Mouse (Mus musculus) kidney, postnatal 36 days (tissue): ENCODE results near the gene Olfr750.

ENCODE experiments used
- DNase-seq, 2 experiments: peaks; one replicate each; pipeline ENCODE4 v3.0.0; 2021 to 2022; ENCODE audit warnings: mixed read lengths in 2 of 2

Olfr750 gene

DNA sequence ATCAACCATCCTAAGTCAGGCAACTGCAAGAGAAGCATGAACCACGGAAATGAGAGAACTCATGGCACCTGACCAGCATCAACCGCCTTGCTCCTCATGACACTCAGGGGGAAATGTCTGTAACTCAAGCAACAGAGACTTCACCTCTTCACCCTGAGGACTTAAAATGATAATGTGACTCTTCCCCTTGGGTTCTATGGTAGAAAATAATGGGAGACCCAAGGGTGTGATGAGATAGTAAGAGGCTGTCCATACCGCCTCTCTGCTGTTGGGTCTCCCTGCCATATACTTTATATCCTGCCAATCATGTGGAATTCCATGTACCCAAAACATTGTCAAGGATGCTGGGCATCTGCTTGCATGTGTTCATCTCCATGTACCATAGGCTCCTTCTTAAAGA lies at the start of gene Olfr750:
Gene Olfr750, minus strand, starts transcription at position 101 of the 400 bp plus-strand sequence.
- DNase-seq = no peak

DNA sequence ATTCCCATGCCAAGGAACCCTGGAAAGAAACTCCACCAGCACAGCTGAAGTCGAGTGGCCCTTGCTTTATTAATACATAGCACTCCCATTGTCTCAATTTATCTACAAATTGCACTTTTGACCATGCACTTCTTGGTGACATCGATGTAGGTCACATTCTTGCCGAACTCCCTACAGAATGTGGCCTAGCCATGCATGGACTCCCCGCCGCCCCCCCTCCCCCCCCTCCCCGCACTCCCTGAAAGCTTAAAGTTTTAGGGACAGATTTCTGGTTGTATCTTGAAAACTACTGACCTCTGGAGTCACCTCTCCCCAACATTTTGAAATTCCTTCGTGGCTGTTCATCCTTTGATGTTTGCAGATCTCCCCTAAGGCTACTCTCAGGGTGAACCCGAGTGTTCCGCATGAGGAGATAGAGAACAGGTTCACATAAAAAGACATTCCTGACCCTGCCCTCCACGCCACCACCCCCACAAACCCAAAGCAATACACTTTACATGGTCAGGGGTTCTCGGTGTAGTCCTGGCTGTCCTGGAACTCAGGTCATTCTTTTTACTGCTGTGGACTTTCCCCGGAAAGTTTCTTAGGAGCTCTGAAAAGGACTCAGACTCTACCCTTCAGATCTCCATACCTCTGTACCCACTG lies 39.8 kb upstream of the Olfr750 start, which contains the start of gene Eddm3b:
Gene Eddm3b, plus strand, starts transcription at position 511 of the 645 bp plus-strand sequence.
- peak; percentile 18 to 50 for DNase-seq

- DNase-seq = no peak
Observed at GRCm38 (mm10) chr14:51113476-51113875, 39.2 kb upstream of the Olfr750 start.

GRCm38 (mm10) chr14:51111966-51112365 lies 37.7 kb upstream of the Olfr750 start:
- DNase-seq = no peak

DNA sequence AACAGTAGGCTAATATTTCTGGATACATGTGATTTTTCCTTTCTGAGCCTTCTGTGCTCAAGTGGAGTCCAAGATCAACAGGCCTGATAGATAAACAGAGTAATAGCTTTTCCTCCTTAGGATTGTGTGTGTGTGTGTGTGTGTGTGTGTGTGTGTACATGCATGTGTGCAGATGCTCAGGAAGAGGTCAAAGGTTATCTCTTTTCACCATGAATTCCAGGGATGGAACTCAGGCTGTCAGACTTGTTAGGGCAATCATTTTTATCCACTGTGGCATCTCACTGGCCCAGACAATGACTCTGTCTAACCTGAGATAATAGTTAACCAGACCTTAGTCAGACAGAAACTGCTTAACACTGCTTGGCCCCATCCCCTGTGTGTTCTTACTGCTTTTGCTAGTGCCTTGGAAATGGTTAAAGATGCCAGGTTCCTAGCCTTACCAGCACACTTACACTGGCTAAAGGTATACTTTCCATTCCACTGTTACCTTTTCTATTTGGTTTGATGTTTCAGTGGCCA lies 32.3 kb upstream of the Olfr750 start:
- DNase-seq = peak; percentile 14 to 21

DNA sequence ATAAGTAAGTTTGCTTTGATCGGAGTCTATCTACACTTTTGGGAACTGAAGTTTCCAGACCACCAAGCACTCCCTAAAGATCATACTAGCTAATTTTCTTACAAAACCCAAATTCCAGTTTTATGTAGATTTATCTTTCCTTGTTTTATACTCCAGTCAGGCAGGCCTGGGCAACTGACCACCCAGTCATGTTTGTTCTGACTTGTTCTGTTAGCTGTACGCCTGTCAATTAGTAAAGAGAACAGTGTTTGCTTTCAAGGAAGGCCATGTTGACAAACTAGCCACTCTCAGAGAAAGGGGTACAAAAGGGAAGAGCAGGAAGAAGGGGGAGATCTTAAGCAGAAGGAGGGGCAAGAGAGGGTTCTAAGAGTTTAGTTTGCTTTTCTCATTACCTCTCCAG lies 30.1 kb upstream of the Olfr750 start:
- no peak for DNase-seq

GRCm38 (mm10) chr14:51103217-51103616 lies 29.0 kb upstream of the Olfr750 start:
- peak; percentile 54 to 90 for DNase-seq

- DNase-seq = no peak
Observed at GRCm38 (mm10) chr14:51101284-51101683, 27.0 kb upstream of the Olfr750 start.

DNA sequence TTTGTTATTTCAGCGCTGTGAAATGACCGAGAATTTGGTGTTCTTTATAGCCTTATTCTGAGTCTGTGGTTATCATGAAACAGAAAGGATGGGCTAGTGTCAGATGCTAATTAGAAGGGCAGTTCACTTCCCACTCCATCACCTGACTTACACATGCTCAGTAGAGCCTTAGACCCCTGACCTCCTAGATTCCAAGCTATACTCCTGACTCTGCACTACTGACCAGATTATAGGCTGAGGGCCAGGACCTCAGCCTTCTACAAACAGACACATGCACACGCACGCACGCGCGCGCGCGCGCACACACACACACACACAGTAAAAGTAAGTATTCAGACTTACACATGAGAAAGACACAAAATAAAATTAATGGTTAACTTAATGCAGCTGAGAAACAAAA lies 24.7 kb upstream of the Olfr750 start:
- no peak for DNase-seq

GRCm38 (mm10) chr14:51098300-51098699 lies 24.1 kb upstream of the Olfr750 start:
- peak; percentile 86 for DNase-seq

- peak; percentile 56 to 60 for DNase-seq
Observed at GRCm38 (mm10) chr14:51095736-51096524, 21.7 kb upstream of the Olfr750 start.

GRCm38 (mm10) chr14:51094921-51095320 lies 20.7 kb upstream of the Olfr750 start:
- no peak for DNase-seq

GRCm38 (mm10) chr14:51094096-51094875 lies 20.1 kb upstream of the Olfr750 start:
- DNase-seq = no peak

DNA sequence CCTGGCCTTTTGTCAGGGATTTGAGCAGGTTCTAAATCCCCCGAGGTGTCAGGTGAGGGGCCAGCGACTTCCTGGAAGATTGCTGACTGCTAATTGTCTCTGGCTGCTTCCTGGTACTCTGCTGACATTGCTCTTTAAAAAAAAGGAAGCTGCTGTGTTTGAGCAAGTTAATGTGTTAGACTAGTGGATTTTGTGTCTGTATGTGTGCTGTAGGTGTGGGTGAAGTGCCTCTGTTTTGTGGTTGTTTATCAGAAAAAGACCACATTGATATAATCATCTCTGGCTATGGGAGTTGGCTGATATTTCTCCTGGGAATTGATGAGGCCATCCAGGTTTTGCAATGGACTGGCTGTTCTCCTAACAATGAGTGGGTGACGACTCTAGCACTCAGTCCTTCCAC lies 19.3 kb upstream of the Olfr750 start:
- DNase-seq = no peak

DNA sequence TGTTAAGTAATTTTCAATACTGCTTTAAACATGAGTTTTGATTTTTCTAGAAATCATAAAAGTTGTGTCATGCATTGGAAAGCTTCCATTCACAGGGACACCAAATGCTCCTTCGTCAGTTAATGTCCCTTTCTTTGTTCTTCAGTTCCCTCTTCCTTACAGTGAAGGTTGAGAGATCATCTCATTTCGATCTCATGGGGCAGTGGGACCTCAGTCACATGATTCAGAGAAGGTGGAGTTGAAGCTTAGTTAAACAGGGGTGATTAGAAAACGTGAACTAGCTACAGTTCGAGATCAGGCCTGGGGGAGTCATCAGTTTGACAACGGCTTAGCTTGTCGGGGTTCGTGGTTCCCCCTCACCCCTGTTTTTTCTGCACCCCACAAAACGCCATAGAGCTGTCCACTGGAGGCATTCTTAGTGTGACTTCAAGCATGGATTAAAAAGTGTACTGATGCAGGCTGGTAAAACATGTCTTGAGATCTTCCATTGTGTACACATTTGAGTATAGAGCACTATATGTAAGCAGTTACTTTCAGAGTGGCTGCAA lies 17.9 kb upstream of the Olfr750 start:
- DNase-seq = no peak

DNA sequence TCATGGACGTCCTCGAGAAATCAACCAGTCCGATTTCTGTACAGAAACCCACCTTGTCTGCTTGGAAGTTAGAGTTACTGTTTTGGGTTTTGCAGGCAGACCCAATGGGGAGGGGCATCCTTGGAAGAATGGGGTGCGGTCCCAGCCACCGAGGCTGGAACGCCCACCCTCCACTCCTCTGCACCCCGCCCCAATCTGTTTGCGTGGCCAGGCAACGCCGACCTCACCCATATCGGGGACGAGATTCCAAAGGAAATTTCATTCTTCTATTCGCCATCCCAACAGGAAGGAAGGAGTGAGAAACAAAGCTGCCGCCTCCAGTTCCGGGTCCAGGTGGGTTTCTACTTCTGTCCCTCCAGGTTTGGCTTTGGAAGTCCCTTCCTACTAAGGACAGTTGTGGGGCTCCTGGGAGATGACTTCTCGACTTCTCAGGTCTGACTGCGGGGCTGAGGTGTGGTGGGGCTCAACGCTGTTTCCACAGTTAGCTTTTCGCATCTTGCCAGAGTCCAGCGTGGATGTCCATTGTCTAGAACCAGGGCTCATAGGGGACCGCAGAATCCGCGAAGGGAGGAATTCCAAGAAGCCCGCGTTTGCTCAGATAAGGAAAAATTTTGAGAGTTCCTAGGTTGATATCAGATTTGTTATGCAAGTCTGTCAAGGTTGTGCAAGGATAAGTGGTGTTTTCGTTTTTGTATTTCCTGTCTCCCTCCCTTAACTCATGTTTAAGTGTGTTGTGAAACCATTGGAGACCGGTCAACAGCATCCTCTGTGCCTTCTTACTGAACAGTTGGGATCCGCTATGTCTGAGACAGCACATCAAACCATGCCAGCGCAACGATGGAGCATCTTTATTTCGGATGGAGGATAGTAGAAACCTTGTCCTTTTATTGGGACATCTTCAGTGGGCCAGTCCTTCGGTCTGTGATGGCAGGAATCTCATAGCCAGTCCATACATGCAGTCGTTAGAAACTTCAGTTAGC lies 17.0 kb upstream of the Olfr750 start, which contains the start of the genes Rnase4 and Ang:
Gene Rnase4, plus strand, starts transcription at position 157 of the 980 bp plus-strand sequence.
Gene Ang, plus strand, starts transcription at position 230 of the 980 bp plus-strand sequence.
- DNase-seq = peak in 1 of 2 experiments; percentile 43

DNA sequence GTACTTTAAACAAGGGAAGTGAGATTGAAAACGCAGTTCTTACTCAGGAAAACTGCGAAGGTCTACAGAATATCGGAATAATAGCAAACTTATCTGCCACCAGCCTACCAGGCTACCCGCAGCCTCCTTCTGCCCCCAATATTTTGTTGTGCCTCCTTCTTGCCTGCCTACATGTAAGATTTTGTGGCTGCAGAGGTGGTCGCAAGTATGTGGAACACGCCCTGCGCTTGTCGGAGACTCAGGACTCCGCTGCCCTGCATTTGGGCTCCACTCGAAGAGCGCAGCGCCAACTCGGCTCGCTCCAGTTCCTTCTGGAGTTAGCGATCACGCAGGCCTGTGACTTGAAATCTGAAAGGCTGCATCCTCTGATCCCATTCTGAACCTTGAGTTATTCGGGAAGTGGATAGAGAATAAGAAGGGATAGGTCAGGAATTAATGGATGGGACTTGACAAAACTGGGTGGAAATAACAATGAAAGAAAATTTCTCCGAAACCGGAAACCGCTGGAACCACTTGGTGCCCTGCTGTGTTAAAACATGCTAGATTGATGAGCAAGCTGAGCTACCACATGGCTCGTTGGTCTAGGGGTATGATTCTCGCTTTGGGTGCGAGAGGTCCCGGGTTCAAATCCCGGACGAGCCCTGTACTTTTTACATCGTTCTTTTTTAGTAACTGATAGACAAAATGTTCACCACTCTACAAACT lies 16.0 kb upstream of the Olfr750 start:
- peak; percentile 79 to 84 for DNase-seq

GRCm38 (mm10) chr14:51089674-51090076 lies 15.4 kb upstream of the Olfr750 start:
- no peak for DNase-seq

GRCm38 (mm10) chr14:51088970-51089673 lies 14.9 kb upstream of the Olfr750 start:
- peak; percentile 97 for DNase-seq
